Mouse (Mus musculus): ENCODE data around the gene Tril.
A peak's percentile ranks its signal among the peaks of the same experiment; 100 is the strongest.

The Tril gene

GRCm38 (mm10) chr6:53806021-53806420 lies 14.6 kb downstream of the Tril start:
- DNase-seq (ENCODE audit: low spot score): no peak

- no peak for DNase-seq (ENCODE audit: low spot score)
Observed at GRCm38 (mm10) chr6:53804145-53804544, 16.5 kb downstream of the Tril start.

- DNase-seq (ENCODE audit: low spot score): no peak
Observed at GRCm38 (mm10) chr6:53803551-53803950, 17.1 kb downstream of the Tril start.

- no peak for DNase-seq (ENCODE audit: low spot score)
Observed at GRCm38 (mm10) chr6:53801893-53802286, 18.7 kb downstream of the Tril start.

- DNase-seq (ENCODE audit: low spot score): no peak
Observed at GRCm38 (mm10) chr6:53801269-53801892, 19.2 kb downstream of the Tril start.

- DNase-seq (ENCODE audit: low spot score): no peak
Observed at GRCm38 (mm10) chr6:53798865-53799264, 21.8 kb downstream of the Tril start.

GRCm38 (mm10) chr6:53796835-53797234 lies 23.8 kb downstream of the Tril start:
- DNase-seq (ENCODE audit: low spot score): no peak

GRCm38 (mm10) chr6:53795788-53796187 lies 24.8 kb downstream of the Tril start:
- no peak for DNase-seq (ENCODE audit: low spot score)

- DNase-seq (ENCODE audit: low spot score): no peak
Observed at GRCm38 (mm10) chr6:53795078-53795477, 25.6 kb downstream of the Tril start.

GRCm38 (mm10) chr6:53794323-53794971 lies 26.2 kb downstream of the Tril start:
- DNase-seq (ENCODE audit: low spot score): peak; percentile 55

- DNase-seq (ENCODE audit: low spot score): peak; percentile 26
Observed at GRCm38 (mm10) chr6:53782880-53783539, 37.6 kb downstream of the Tril start.

GRCm38 (mm10) chr6:53782273-53782672 lies 38.4 kb downstream of the Tril start:
- no peak for DNase-seq (ENCODE audit: low spot score)

- DNase-seq (ENCODE audit: low spot score): no peak
Observed at GRCm38 (mm10) chr6:53781171-53781570, 39.5 kb downstream of the Tril start.

GRCm38 (mm10) chr6:53780008-53780407 lies 40.6 kb downstream of the Tril start:
- DNase-seq (ENCODE audit: low spot score): no peak

- no peak for DNase-seq (ENCODE audit: low spot score)
Observed at GRCm38 (mm10) chr6:53779526-53779925, 41.1 kb downstream of the Tril start.

- DNase-seq (ENCODE audit: low spot score): no peak
Observed at GRCm38 (mm10) chr6:53778424-53778955, 42.1 kb downstream of the Tril start.

GRCm38 (mm10) chr6:53768275-53768674 lies 52.4 kb downstream of the Tril start:
- no peak for DNase-seq (ENCODE audit: low spot score)

GRCm38 (mm10) chr6:53766243-53766915 lies 54.3 kb downstream of the Tril start:
- no peak for DNase-seq (ENCODE audit: low spot score)

GRCm38 (mm10) chr6:53765731-53766130 lies 54.9 kb downstream of the Tril start:
- DNase-seq (ENCODE audit: low spot score): no peak
